Mouse (Mus musculus): ENCODE data around the gene Olfr691.
"Not testable (repeated sequence)": the region's sequence is repeated elsewhere in the genome, so short reads cannot be mapped to it uniquely, and the experiment has no call there.

Olfr691 gene

GRCm38 (mm10) chr7:105342170-105342569, at the start of gene Olfr691:
TSS of gene Olfr691 (minus strand) at chr7:105342270.
- no peak for DNase-seq (ENCODE audit: low spot score)

- no peak for DNase-seq (ENCODE audit: low spot score)
Observed at GRCm38 (mm10) chr7:105390236-105390635, 48.2 kb upstream of the Olfr691 start.

GRCm38 (mm10) chr7:105387696-105388095, 45.6 kb upstream of the Olfr691 start:
- DNase-seq (ENCODE audit: low spot score), result no peak

- DNase-seq (ENCODE audit: low spot score), result no peak
Observed at GRCm38 (mm10) chr7:105380329-105380728, 38.3 kb upstream of the Olfr691 start.

GRCm38 (mm10) chr7:105374866-105375265, 32.8 kb upstream of the Olfr691 start, which contains the start of gene Gm5901:
TSS of gene Gm5901 (plus strand) at chr7:105375038.
- DNase-seq (ENCODE audit: low spot score), result no peak

DNA sequence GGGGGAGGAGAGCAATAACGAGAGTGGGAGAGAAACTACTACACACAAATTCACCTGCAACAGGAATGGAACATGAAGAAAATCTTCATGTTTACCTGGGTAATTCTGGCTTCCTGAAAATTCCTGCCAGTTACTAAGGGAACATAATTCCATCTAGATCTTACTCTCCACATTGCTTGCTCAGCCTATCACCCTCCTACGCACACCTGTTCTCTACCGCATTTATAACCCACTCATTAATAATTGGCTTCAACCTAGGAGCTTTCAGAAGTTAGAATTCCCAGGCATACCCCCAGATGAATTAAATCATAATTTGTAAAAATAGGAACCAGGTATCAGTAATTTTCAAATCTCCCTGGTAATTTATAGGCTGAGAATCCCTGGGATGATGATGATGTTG, 31.9 kb upstream of the Olfr691 start:
- no peak for DNase-seq (ENCODE audit: low spot score)

DNA sequence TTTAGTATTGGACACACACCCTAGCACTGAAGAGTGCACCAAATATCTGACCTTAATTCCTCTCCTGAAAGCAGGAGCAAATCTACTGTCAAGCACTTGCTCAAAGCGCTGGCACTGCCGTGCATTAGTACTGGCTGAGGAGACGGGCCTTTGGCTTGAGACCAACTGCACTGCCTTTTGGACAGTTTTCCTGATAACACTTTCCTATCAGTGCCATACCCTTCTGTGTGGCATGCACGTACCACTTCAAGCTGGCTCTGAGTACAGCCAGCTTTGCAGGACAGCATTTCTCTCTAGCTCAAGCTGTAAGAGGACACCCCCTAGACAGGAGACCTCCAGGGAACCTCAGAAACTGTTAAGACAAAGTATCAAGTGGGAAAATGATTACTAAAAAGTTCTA, 31.4 kb upstream of the Olfr691 start:
- DNase-seq (ENCODE audit: low spot score), result no peak

- DNase-seq (ENCODE audit: low spot score), result no peak
Observed at GRCm38 (mm10) chr7:105372912-105373311, 30.8 kb upstream of the Olfr691 start.

GRCm38 (mm10) chr7:105368521-105368920, 26.5 kb upstream of the Olfr691 start:
- DNase-seq (ENCODE audit: low spot score), result no peak

DNA sequence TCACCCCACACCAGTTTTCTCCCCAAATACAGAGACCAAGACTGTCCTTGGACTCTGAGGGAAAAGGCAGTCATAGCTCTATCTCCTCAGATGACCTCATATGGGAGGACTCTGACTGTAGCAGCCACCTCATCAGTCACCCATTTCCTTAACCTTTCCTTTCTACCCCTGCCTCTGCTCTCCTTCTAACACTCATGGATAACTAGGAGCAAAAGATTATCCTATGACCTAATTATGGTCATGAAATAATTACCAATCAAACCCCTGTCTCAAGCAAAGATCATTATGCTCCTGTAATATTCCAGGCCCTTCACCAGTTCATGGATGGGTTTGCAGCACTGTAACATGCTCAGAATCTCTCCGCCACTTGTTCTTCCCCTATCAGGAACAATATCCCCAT, 25.9 kb upstream of the Olfr691 start, which contains the start of gene Olfr692:
Gene Olfr692, plus strand, starts transcription at position 301 of the 400 bp plus-strand sequence.
- no peak for DNase-seq (ENCODE audit: low spot score)

DNA sequence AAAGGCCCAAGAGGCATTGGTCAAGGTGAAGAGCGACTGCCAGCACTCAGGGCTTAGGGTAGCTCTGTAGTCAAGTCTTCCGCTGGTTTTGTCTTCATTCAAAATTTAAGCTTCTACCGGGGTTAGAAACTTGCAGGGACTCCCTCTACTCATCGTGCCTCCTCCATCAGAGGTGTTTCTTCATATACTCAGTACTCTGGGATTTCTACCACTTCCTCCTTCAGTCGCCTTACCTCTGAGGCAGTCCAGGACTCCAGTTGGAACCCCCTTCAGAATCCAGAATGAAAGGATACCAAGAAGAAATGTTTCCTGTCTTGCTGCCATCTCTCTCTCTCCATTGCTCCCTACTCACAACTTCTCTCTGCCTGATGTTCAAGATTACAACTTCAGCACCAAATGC, 25.2 kb upstream of the Olfr691 start:
- no peak for DNase-seq (ENCODE audit: low spot score)

GRCm38 (mm10) chr7:105361713-105362112, 19.6 kb upstream of the Olfr691 start:
- DNase-seq (ENCODE audit: low spot score), result no peak

DNA sequence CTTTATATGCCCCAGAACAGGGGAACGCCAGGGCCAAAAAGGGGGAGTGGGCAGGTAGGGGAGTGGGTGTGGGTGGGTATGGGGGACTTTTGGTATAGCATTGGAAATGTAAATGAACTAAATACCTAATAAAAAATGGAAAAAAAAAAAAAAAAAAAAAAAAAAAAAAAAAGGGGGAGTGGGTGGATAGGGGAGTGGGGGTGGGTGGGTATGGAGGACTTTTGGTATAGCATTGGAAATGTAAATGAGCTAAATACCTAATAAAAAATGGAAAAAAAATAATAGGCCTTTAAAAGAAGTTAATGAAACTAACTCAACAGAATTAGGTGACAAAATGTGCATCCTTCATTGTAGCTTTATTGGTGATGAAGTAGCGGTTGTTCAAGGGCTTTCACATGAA, 14.4 kb upstream of the Olfr691 start:
- not testable (repeated sequence) for DNase-seq (ENCODE audit: low spot score)

- not testable (repeated sequence) for DNase-seq (ENCODE audit: low spot score)
Observed at GRCm38 (mm10) chr7:105356064-105356463, 14.0 kb upstream of the Olfr691 start.

DNA sequence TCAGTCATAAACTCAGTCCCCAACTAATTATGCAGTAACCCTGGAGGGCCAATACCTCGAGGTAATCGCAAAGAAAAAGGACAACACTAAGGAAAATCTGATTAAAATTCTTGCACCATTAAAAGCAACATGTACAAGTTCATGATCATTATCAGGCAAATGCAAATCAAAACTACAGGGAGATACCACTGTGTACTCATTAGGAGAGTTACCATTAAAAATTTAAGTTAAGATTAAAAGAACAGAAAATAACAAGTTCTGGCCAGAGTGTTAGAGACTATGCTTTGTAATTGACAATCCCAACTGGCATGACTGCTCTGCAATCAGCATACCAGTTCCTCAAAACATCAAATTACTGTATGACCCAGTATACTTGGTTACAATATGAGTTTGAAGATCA, 682 bp upstream of the Olfr691 start:
- no peak for DNase-seq (ENCODE audit: low spot score)

- no peak for DNase-seq (ENCODE audit: low spot score)
Observed at GRCm38 (mm10) chr7:105334004-105334403, 8.1 kb downstream of the Olfr691 start, which contains the start of gene Olfr690. TSS of gene Olfr690 (minus strand) at chr7:105334104.

DNA sequence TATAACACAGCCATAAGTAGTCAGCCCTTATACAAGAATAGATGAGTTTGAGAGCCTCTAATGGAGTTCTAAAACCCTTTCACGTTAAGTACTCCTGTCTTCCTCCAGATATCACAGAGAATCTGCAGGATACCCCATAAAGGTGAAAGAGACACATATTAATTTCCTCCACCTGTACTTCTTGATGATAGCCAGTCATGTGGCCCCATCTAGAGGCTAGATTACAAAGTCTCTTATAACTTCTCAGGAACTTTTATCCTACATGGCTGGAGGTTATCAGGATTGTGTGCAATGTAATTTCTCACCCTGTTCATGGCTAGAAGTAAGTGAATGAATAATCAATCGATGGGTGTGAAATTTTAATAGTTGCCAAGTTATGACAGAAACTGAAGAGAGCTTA, 16.8 kb downstream of the Olfr691 start:
- DNase-seq (ENCODE audit: low spot score), result no peak

DNA sequence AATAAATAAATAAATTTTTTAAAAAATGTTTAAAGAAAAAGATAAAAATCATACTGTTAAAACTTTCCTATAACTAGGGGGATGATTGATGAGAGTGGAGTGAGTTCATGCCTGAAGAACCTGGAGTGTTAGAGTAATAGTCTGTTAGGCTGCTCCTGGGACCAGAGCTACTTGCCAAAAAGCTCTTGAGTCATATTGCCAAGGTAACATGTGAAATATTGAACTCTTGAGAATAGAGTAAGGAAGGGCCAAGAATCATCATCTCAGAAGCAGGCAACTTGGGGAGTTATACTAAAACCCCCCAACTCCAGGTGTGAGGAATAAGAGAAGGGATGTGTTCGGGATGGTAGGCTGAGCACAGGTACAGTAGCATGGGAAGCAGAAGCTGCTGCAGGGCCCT, 31.2 kb downstream of the Olfr691 start, which contains the start of gene Olfr689:
Gene Olfr689, plus strand, starts transcription at position 301 of the 400 bp plus-strand sequence.
- DNase-seq (ENCODE audit: low spot score), result no peak

GRCm38 (mm10) chr7:105290051-105290450, 52.0 kb downstream of the Olfr691 start:
- no peak for DNase-seq (ENCODE audit: low spot score)

DNA sequence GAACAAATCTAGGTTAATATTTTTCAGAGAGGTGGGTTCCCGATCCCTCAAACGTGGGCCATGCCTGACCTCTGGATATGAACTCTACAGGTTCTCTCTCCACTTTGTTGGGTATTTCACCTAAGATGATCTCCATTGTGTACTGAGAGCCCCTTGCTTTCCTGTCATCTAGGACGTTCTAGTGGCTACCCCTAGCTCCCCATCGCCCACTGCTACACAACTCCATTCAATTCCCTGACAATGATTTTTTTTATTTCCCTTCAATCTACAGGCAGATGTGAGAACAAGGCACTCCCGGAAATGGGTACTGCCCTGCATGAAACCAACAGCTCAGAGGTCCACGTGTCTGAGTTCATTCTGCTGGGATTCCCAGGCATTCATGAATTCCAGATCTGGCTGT, 54.3 kb downstream of the Olfr691 start, which contains the start of gene Olfr688:
Gene Olfr688, plus strand, starts transcription at position 301 of the 400 bp plus-strand sequence.
- no peak for DNase-seq (ENCODE audit: low spot score)
